Comparison of ENCODE assay signal across 17 mouse cellular contexts in the genomic region with DNA sequence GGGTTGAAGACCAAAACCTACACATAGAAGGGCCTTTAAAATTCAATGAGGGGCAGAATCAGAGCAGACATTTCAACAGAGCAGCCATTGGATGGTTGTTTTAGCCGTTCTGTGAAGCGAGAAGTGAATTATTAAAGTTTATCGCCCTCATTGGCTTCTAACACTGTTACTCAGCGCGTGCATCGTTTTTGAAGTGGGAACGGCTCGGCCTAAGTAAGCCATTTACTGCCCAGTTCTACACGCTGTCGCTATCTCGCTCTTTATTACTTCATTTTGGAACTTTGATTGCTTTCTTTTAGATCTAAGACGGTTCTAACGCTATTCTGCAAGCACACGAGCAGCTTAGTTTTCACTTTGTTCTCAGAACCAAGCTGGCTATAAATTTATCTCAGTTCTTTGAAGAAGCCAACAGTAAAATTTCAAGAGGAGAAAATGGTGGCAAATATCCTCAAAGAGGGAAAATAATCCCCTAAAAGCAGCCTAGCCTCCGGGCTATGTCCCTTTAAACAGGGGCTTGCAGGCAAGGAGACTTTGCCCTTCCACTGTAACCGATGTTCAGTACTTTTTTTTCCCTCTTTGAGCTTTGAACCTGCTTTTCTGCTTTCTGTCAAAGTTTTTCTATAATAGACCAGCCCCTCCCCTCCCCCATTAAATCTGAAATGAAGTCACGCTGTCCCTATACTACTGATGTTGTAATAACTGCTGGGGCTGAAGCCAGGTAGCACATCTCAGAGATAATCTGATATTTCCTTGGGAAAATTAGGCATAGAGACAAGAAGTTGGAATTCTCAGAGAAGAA.
DNase-seq lines count a peak whose midpoint lies in the region; ATAC-seq and TF ChIP-seq lines count a peak whose summit lies in the region.
"Had no signal": no experiment of that assay in that cellular context is flagged by ENCODE, and none has a peak within 500 bp of the region (broad histone marks: within the 10 kb centered on the region; RNA-seq: fewer than 3 reads in every experiment).

No protein-coding gene starts in this region.

- no peak for TF ChIP-seq CTCF in brain, embryonic 14.5 days (IDR thresholded peaks at IDR 0.05; ENCODE audit: borderline replicate concordance, extremely low read depth, insufficient read depth, insufficient read length)

- no peaks in the 10 kb centered on the region for H3K9me3 ChIP-seq in embryonic facial prominence, embryonic 13.5 days
- H3K9me3 ChIP-seq in limb, embryonic 11.5 days (ENCODE audit: control insufficient read depth, low read length), result no peaks in the 10 kb centered on the region
- H3K9me3 ChIP-seq: megakaryocyte, embryonic 14.5 days had no signal

- peaks cover 54% of the 10 kb centered on the region for H3K4me1 ChIP-seq in embryonic facial prominence, embryonic 13.5 days
- H3K4me1 ChIP-seq in limb, embryonic 11.5 days (ENCODE audit: control insufficient read depth, insufficient read depth, low read length), result peaks cover 56% of the 10 kb centered on the region
- H3K4me1 ChIP-seq: megakaryocyte, embryonic 14.5 days had no signal

- peak; percentile 58 for DNase-seq in kidney, adult 9 months
- DNase-seq in kidney, postnatal 4 days, result no peak
- DNase-seq in brain, embryonic 14.5 days (ENCODE audit: low read depth), result peak; percentile 42
- DNase-seq in limb, embryonic 11.5 days (ENCODE audit: low spot score), result peak; percentile 45
- no peak for DNase-seq in MN1 (ENCODE audit: low spot score)
- DNase-seq: cerebellum, postnatal 25 days; gastrocnemius, postnatal 14 days; heart, postnatal 10 days; kidney, postnatal 25 days; layer of hippocampus, postnatal 36 days; left cerebral cortex, postnatal 4 days; lung, postnatal 10 days; thymus, postnatal 14 days had no signal

- H3K27ac ChIP-seq in embryonic facial prominence, embryonic 13.5 days, result peak overlapping the region; percentile 63; the same call in 1 of the 2 replicates
- peak overlapping the region; percentile 72 for H3K27ac ChIP-seq in limb, embryonic 11.5 days (replicated peaks; ENCODE audit: low read depth, low read length)
- H3K27ac ChIP-seq: hindbrain, embryonic 14.5 days had no signal

- H3K9ac ChIP-seq in embryonic facial prominence, embryonic 13.5 days, result no peak overlapping the region
- peak overlapping the region; percentile 19; the same call in 1 of the 2 replicates for H3K9ac ChIP-seq in limb, embryonic 11.5 days (ENCODE audit: low read length)
- H3K9ac ChIP-seq: hindbrain, embryonic 14.5 days had no signal

- 69% methylated on average over 17 of the region's 17 CpGs for WGBS in embryonic facial prominence, embryonic 13.5 days
- 27% methylated on average over 17 of the region's 17 CpGs for WGBS in limb, embryonic 11.5 days

- no peak for TF ChIP-seq POLR2A in brain, embryonic 14.5 days (IDR thresholded peaks at IDR 0.05; ENCODE audit: borderline replicate concordance, extremely low read depth, insufficient read depth, insufficient read length, poor library complexity, severe bottlenecking)

- H3K4me2 ChIP-seq in embryonic facial prominence, embryonic 13.5 days, result no peak overlapping the region
- no peak overlapping the region for H3K4me2 ChIP-seq in limb, embryonic 11.5 days (ENCODE audit: low read depth, severe bottlenecking)
- H3K4me2 ChIP-seq: hindbrain, embryonic 14.5 days had no signal

- H3K36me3 ChIP-seq in embryonic facial prominence, embryonic 13.5 days, result no peaks in the 10 kb centered on the region
- H3K36me3 ChIP-seq in limb, embryonic 11.5 days (ENCODE audit: control insufficient read depth, insufficient read depth, low read length), result no peaks in the 10 kb centered on the region

- H3K27me3 ChIP-seq in embryonic facial prominence, embryonic 13.5 days, result no peaks in the 10 kb centered on the region
- H3K27me3 ChIP-seq in limb, embryonic 11.5 days (ENCODE audit: control insufficient read depth, insufficient read depth, low read length), result no peaks in the 10 kb centered on the region

- H3K4me3 ChIP-seq in embryonic facial prominence, embryonic 13.5 days, result no peak overlapping the region
- H3K4me3 ChIP-seq in limb, embryonic 11.5 days (ENCODE audit: low read depth, low read length), result no peak overlapping the region
- H3K4me3 ChIP-seq: megakaryocyte, embryonic 14.5 days had no signal

- no peak for ATAC-seq in embryonic facial prominence, embryonic 13.5 days (ENCODE audit: insufficient number of reproducible peaks, insufficient read depth, low FRiP score, low TSS enrichment, low read depth)
- no peak for ATAC-seq in limb, embryonic 11.5 days (ENCODE audit: insufficient number of reproducible peaks, low FRiP score, low TSS enrichment, low read depth)
- ATAC-seq in cerebellum, adult (ENCODE audit: insufficient number of reproducible peaks, low FRiP score, low TSS enrichment), result no peak

Comparison
In these comparisons a context has a peak if more than half of its experiments do, and no peak if none do; other contexts are left out.
1. DNase-seq: peak in kidney, adult 9 months (single experiment), brain, embryonic 14.5 days (single experiment) and limb, embryonic 11.5 days (single experiment); none in kidney, postnatal 4 days (0 of 2) and MN1 (single experiment).